Mouse (Mus musculus) activated CD4-positive, CD25-positive, alpha-beta regulatory T cell (primary cell): ENCODE results near the gene Zfp141. TPM values are rescaled to one million over a fixed set of nuclear protein-coding genes. Genes with fewer than 3 reads are reported as not detected.

Source experiments
- polyA plus RNA-seq, 2 experiments: library from polyadenylated mRNA; unstranded; fragments of 100-300 nt; shearing (Covaris generic); gene quantifications; one replicate each; pipeline ENCODE4 v1.2.1; 2017

Gene Zfp141
- polyA plus RNA-seq = 10 to 100 TPM; 22.8 to 24.2 TPM

GRCm38 (mm10) chr7:42505588-42505987 is at the start of gene Zfp141:
Gene Zfp141, minus strand, starts transcription at chr7:42505740.

GRCm38 (mm10) chr7:42447850-42448249 is 57.7 kb downstream of the Zfp141 start, which contains the start of gene 4933421I07Rik:
Gene 4933421I07Rik, minus strand, starts transcription at chr7:42448120.

Other genes starting within 250 kb of the Zfp141 start
- gene Vmn2r61, start 245.7 kb downstream of the Zfp141 start, polyA plus RNA-seq = not detected
- not detected for gene 4933421I07Rik, start 57.6 kb downstream of the Zfp141 start, polyA plus RNA-seq
- gene Gm21028, start 72.8 kb upstream of the Zfp141 start, polyA plus RNA-seq = not detected
- not detected for gene Zfp977, start 86.8 kb upstream of the Zfp141 start, polyA plus RNA-seq
- gene Zfp976, start 136.8 kb upstream of the Zfp141 start, polyA plus RNA-seq = under 1 TPM in 1 of 2 experiments, not detected in 1; 0.39 TPM
- gene Zfp975, start 187.0 kb upstream of the Zfp141 start, polyA plus RNA-seq = 1 to 10 TPM; 2.0 to 2.6 TPM
- under 1 TPM in 1 of 2 experiments, not detected in 1; 0.16 TPM for gene Gm17067, start 221.3 kb upstream of the Zfp141 start, polyA plus RNA-seq